In genomic region chr11:88582781-88583180, GRCm38 (mm10) we compare ENCODE assay signal across 8 mouse cellular contexts.
DNase-seq lines count a peak whose midpoint lies in the region; ATAC-seq and TF ChIP-seq lines count a peak whose summit lies in the region.

No protein-coding gene starts in this region.

- H3K9me3 ChIP-seq in forebrain, postnatal 0 days (ENCODE audit: low read length) = no peaks in the 10 kb centered on the region
- H3K9me3 ChIP-seq in limb, embryonic 15.5 days = no peaks in the 10 kb centered on the region
- no peaks in the 10 kb centered on the region for H3K9me3 ChIP-seq in stomach, postnatal 0 days (ENCODE audit: control insufficient read depth, low read length)

- H3K27ac ChIP-seq in testis, adult 2 months (ENCODE audit: control insufficient read depth, insufficient read depth, low read depth, low read length) = peak overlapping the region; percentile 30; the same call in 1 of the 2 replicates
- peak overlapping the region; percentile 71 for H3K27ac ChIP-seq in forebrain, postnatal 0 days (ENCODE audit: low read depth, low read length)
- H3K27ac ChIP-seq in limb, embryonic 15.5 days = peak overlapping the region; percentile 57
- H3K27ac ChIP-seq in stomach, postnatal 0 days (replicated peaks) = peak overlapping the region; percentile 76

- H3K4me3 ChIP-seq in testis, adult 2 months (ENCODE audit: control insufficient read depth, low read depth, low read length) = no peak overlapping the region
- no peak overlapping the region for H3K4me3 ChIP-seq in forebrain, postnatal 0 days (ENCODE audit: low read depth, low read length)
- H3K4me3 ChIP-seq in limb, embryonic 15.5 days = no peak overlapping the region
- H3K4me3 ChIP-seq in stomach, postnatal 0 days (ENCODE audit: low read depth, low read length) = no peak overlapping the region

- no peak overlapping the region for H3K9ac ChIP-seq in forebrain, postnatal 0 days
- H3K9ac ChIP-seq in limb, embryonic 15.5 days = no peak overlapping the region
- H3K9ac ChIP-seq in stomach, postnatal 0 days (ENCODE audit: low read length) = no peak overlapping the region

- H3K27me3 ChIP-seq in testis, adult 2 months (ENCODE audit: control insufficient read depth, insufficient read depth, low read length) = no peaks in the 10 kb centered on the region
- H3K27me3 ChIP-seq in forebrain, postnatal 0 days (ENCODE audit: insufficient read depth, low read length) = no peaks in the 10 kb centered on the region
- no peaks in the 10 kb centered on the region for H3K27me3 ChIP-seq in limb, embryonic 15.5 days
- no peaks in the 10 kb centered on the region for H3K27me3 ChIP-seq in stomach, postnatal 0 days (ENCODE audit: control insufficient read depth, insufficient read depth, low read length)

- 6% methylated on average over 7 of the region's 7 CpGs for WGBS in forebrain, postnatal 0 days
- 13% methylated on average over 7 of the region's 7 CpGs for WGBS in limb, embryonic 15.5 days
- 6% methylated on average over 7 of the region's 7 CpGs for WGBS in stomach, postnatal 0 days

- no peak for TF ChIP-seq POLR2A in testis, adult 2 months (IDR thresholded peaks at IDR 0.05; ENCODE audit: control insufficient read depth, low read depth, low read length)

- H3K36me3 ChIP-seq in testis, adult 2 months (ENCODE audit: control insufficient read depth, insufficient read depth, low read length) = no peaks in the 10 kb centered on the region
- no peaks in the 10 kb centered on the region for H3K36me3 ChIP-seq in forebrain, postnatal 0 days (ENCODE audit: insufficient read depth)
- no peaks in the 10 kb centered on the region for H3K36me3 ChIP-seq in limb, embryonic 15.5 days
- no peaks in the 10 kb centered on the region for H3K36me3 ChIP-seq in stomach, postnatal 0 days (ENCODE audit: control insufficient read depth, insufficient read depth, low read length)

- intact Hi-C loops in gastrocnemius, postnatal 14 days (cut with DNase I; ENCODE audit: low total_unique reads) = no loop called here

- no peak for TF ChIP-seq CTCF in testis, adult 2 months (IDR thresholded peaks at IDR 0.05; ENCODE audit: control insufficient read depth, insufficient read depth, insufficient replicate concordance, low read depth, low read length)
- TF ChIP-seq CTCF in forebrain, postnatal 0 days (IDR thresholded peaks at IDR 0.05; ENCODE audit: low read depth) = no peak
- TF ChIP-seq CTCF in stomach, postnatal 0 days (IDR thresholded peaks at IDR 0.05; ENCODE audit: low read depth) = no peak

- H3K4me1 ChIP-seq in testis, adult 2 months (ENCODE audit: control insufficient read depth, insufficient read depth, low read length) = peaks cover 2% of the 10 kb centered on the region
- peaks cover 29% of the 10 kb centered on the region for H3K4me1 ChIP-seq in forebrain, postnatal 0 days (ENCODE audit: insufficient read depth)
- peaks cover 69% of the 10 kb centered on the region for H3K4me1 ChIP-seq in limb, embryonic 15.5 days
- peaks cover 13% of the 10 kb centered on the region for H3K4me1 ChIP-seq in stomach, postnatal 0 days (replicated peaks; ENCODE audit: control insufficient read depth, insufficient read depth)

- peak; percentile 13; the same call in 1 of the 2 replicates for ATAC-seq in forebrain, postnatal 0 days
- no peak for ATAC-seq in limb, embryonic 15.5 days (ENCODE audit: insufficient number of reproducible peaks, low FRiP score, low TSS enrichment, low read depth)
- ATAC-seq in stomach, postnatal 0 days (ENCODE audit: low FRiP score, low TSS enrichment) = peak; percentile 16; the same call in 1 of the 2 replicates

- DNase-seq in testis, postnatal 10 days (ENCODE audit: low spot score) = no peak
- DNase-seq in forebrain, postnatal 0 days = peak; percentile 51
- no peak for DNase-seq in stomach, postnatal 0 days (ENCODE audit: low spot score)
- DNase-seq in cerebellum, adult 11-12 months = no peak
- DNase-seq in gastrocnemius, postnatal 14 days = no peak
- DNase-seq in ovary, postnatal 10 days (ENCODE audit: low spot score) = no peak

- H3K4me2 ChIP-seq in forebrain, postnatal 0 days (ENCODE audit: low read depth) = peak overlapping the region; percentile 19
- 0 out of 2 replicates have a peak overlapping the region, but pooled peaks have one; percentile 19 for H3K4me2 ChIP-seq in limb, embryonic 15.5 days
- H3K4me2 ChIP-seq in stomach, postnatal 0 days (replicated peaks; ENCODE audit: low read depth) = peak overlapping the region; percentile 2

- no peak for TF ChIP-seq EP300 in stomach, postnatal 0 days (optimal IDR thresholded peaks at IDR 0.05)
